Mouse (Mus musculus) limb, embryonic 15.5 days (tissue): ENCODE data around the gene Ank3. TPM values are rescaled to one million over a fixed set of nuclear protein-coding genes. Genes with fewer than 3 reads are reported as not detected.
A peak's percentile ranks its signal among the peaks of the same experiment; 100 is the strongest.

Experiments used
- ATAC-seq: fragments of 200-750 bp; cut with Nextera tagmentation; 2 replicates; pipeline ENCODE4 v1.8.0; 2017; ENCODE audit warnings: low read depth, moderate TSS enrichment; ENCODE audit not compliant: insufficient number of reproducible peaks, low FRiP score, low TSS enrichment
- H3K27ac ChIP-seq: fragments of 300-500 bp; sonication (generic); 2 replicates; pipeline ENCODE4 v1.5.1; 2015; ENCODE audit warnings: moderate library complexity, mild to moderate bottlenecking, inconsistent platforms
- H3K27me3 ChIP-seq: fragments of 300-500 bp; sonication (generic); 2 replicates; pipeline ENCODE4 v1.6.1; 2015; ENCODE audit warnings: inconsistent platforms
- H3K36me3 ChIP-seq: fragments of 300-500 bp; sonication (generic); 2 replicates; pipeline ENCODE4 v1.6.1; 2015; ENCODE audit warnings: inconsistent platforms
- H3K4me1 ChIP-seq: fragments of 300-500 bp; sonication (generic); 2 replicates; pipeline ENCODE4 v1.6.1; 2015; ENCODE audit warnings: inconsistent platforms
- H3K4me2 ChIP-seq: fragments of 300-500 bp; sonication (generic); 2 replicates; pipeline ENCODE4 v1.6.1; 2015; ENCODE audit warnings: mild to moderate bottlenecking, inconsistent platforms
- H3K4me3 ChIP-seq: fragments of 300-500 bp; sonication (generic); 2 replicates; pipeline ENCODE4 v1.5.1; 2015; ENCODE audit warnings: mild to moderate bottlenecking, inconsistent platforms
- H3K9ac ChIP-seq: fragments of 300-500 bp; sonication (generic); 2 replicates; pipeline ENCODE4 v1.6.1; 2015; ENCODE audit warnings: inconsistent platforms
- H3K9me3 ChIP-seq: fragments of 300-500 bp; sonication (generic); 2 replicates; pipeline ENCODE4 v1.6.1; 2016; ENCODE audit warnings: inconsistent platforms
- WGBS: fragments of 180-500 bp; shearing (Covaris S2); methylation state at CpG from one replicate; pipeline ENCODE4 v1.1.7; 2015; 5-methylcytosine and 5-hydroxymethylcytosine counted together
- polyA plus RNA-seq: library from polyadenylated mRNA; unstranded; fragments of >200 nt; fragmentation: Nextera tagmentation; extraction: Ambion mirVana; gene quantifications from 2 replicates; pipeline ENCODE4 v1.2.1, GENCODE M21; 2015

Gene Ank3
- polyA plus RNA-seq, 1 experiment from 2014 or later: 29.1 TPM

- H3K4me1 ChIP-seq: 0 out of 2 replicates have a peak, but pooled peaks cover 3% of the 10 kb centered on the region
- H3K4me3 ChIP-seq: no peak overlapping the region
- no peak overlapping the region for H3K4me2 ChIP-seq
- no peaks in the 10 kb centered on the region for H3K36me3 ChIP-seq
- ATAC-seq: no peak
- no peak overlapping the region for H3K9ac ChIP-seq
- 66% methylated on average over 4 of the region's 4 CpGs for WGBS
- H3K27ac ChIP-seq: no peak overlapping the region
- no peaks in the 10 kb centered on the region for H3K9me3 ChIP-seq
- no peaks in the 10 kb centered on the region for H3K27me3 ChIP-seq
Observed at GRCm38 (mm10) chr10:69640617-69641016, 242.0 kb downstream of the Ank3 start.

GRCm38 (mm10) chr10:69643481-69643880 lies 244.9 kb downstream of the Ank3 start:
- no peak for ATAC-seq
- Histone ChIP-seq H3K27me3 (no peaks in the 10 kb centered on the region), H3K4me1 (no peaks in the 10 kb centered on the region), H3K4me2 (no peak overlapping the region), H3K4me3 (no peak overlapping the region), H3K36me3 (no peaks in the 10 kb centered on the region), H3K9ac (no peak overlapping the region), H3K9me3 (no peaks in the 10 kb centered on the region), H3K27ac (no peak overlapping the region)
- WGBS: 73% methylated on average over 3 of the region's 3 CpGs

GRCm38 (mm10) chr10:69643986-69644385 lies 245.4 kb downstream of the Ank3 start:
- H3K4me3 ChIP-seq: no peak overlapping the region
- H3K36me3 ChIP-seq: no peaks in the 10 kb centered on the region
- no peak overlapping the region for H3K27ac ChIP-seq
- H3K27me3 ChIP-seq: no peaks in the 10 kb centered on the region
- no peaks in the 10 kb centered on the region for H3K4me1 ChIP-seq
- 84% methylated on average over 6 of the region's 6 CpGs for WGBS
- no peaks in the 10 kb centered on the region for H3K9me3 ChIP-seq
- no peak overlapping the region for H3K9ac ChIP-seq
- ATAC-seq: no peak
- H3K4me2 ChIP-seq: no peak overlapping the region

GRCm38 (mm10) chr10:69645311-69645802 lies 246.8 kb downstream of the Ank3 start:
- Histone ChIP-seq H3K4me1 (no peaks in the 10 kb centered on the region), H3K36me3 (no peaks in the 10 kb centered on the region), H3K4me3 (no peak overlapping the region), H3K27me3 (no peaks in the 10 kb centered on the region), H3K9ac (no peak overlapping the region), H3K27ac (no peak overlapping the region; the same call in 1 of the 2 replicates), H3K9me3 (no peaks in the 10 kb centered on the region), H3K4me2 (no peak overlapping the region)
- no peak for ATAC-seq
- 85% methylated on average over 5 of the region's 5 CpGs for WGBS

- Histone ChIP-seq H3K4me2 (no peak overlapping the region), H3K4me1 (no peaks in the 10 kb centered on the region), H3K9me3 (no peaks in the 10 kb centered on the region), H3K36me3 (no peaks in the 10 kb centered on the region), H3K4me3 (no peak overlapping the region), H3K9ac (no peak overlapping the region), H3K27ac (no peak overlapping the region; the same call in 1 of the 2 replicates), H3K27me3 (no peaks in the 10 kb centered on the region)
- no peak for ATAC-seq
- WGBS: 80% methylated on average over 9 of the region's 9 CpGs
Observed at GRCm38 (mm10) chr10:69645929-69646328, 247.4 kb downstream of the Ank3 start.

GRCm38 (mm10) chr10:69650074-69650473 lies 251.5 kb downstream of the Ank3 start:
- 48% methylated on average over 4 of the region's 4 CpGs for WGBS
- H3K9me3 ChIP-seq: no peaks in the 10 kb centered on the region
- no peak overlapping the region for H3K4me2 ChIP-seq
- H3K27me3 ChIP-seq: no peaks in the 10 kb centered on the region
- no peak overlapping the region for H3K27ac ChIP-seq
- no peak for ATAC-seq
- peaks cover 24% of the 10 kb centered on the region for H3K4me1 ChIP-seq
- no peaks in the 10 kb centered on the region for H3K36me3 ChIP-seq
- no peak overlapping the region for H3K9ac ChIP-seq
- no peak overlapping the region for H3K4me3 ChIP-seq

- peaks cover 26% of the 10 kb centered on the region for H3K4me1 ChIP-seq
- H3K4me3 ChIP-seq: no peak overlapping the region
- H3K36me3 ChIP-seq: no peaks in the 10 kb centered on the region
- peak overlapping the region; percentile 17; the same call in 1 of the 2 replicates for H3K4me2 ChIP-seq
- no peaks in the 10 kb centered on the region for H3K27me3 ChIP-seq
- H3K27ac ChIP-seq: peak overlapping the region; percentile 43; the same call in 1 of the 2 replicates
- 19% methylated on average over 5 of the region's 5 CpGs for WGBS
- no peak overlapping the region for H3K9ac ChIP-seq
- no peaks in the 10 kb centered on the region for H3K9me3 ChIP-seq
- ATAC-seq: no peak; the same call in 1 of the 2 replicates
Observed at GRCm38 (mm10) chr10:69652660-69653059, 254.1 kb downstream of the Ank3 start.

- peaks cover 26% of the 10 kb centered on the region for H3K4me1 ChIP-seq
- no peaks in the 10 kb centered on the region for H3K9me3 ChIP-seq
- H3K4me2 ChIP-seq: peak overlapping the region; percentile 17; the same call in 1 of the 2 replicates
- H3K36me3 ChIP-seq: no peaks in the 10 kb centered on the region
- no peak overlapping the region for H3K9ac ChIP-seq
- no peak overlapping the region for H3K4me3 ChIP-seq
- no peak overlapping the region for H3K27ac ChIP-seq
- H3K27me3 ChIP-seq: no peaks in the 10 kb centered on the region
- WGBS: 20% methylated on average over 5 of the region's 5 CpGs
- ATAC-seq: no peak
Observed at GRCm38 (mm10) chr10:69653121-69653677, 254.6 kb downstream of the Ank3 start.

- 88% methylated on average over 2 of the region's 2 CpGs for WGBS
- no peaks in the 10 kb centered on the region for H3K36me3 ChIP-seq
- peaks cover 26% of the 10 kb centered on the region for H3K4me1 ChIP-seq
- H3K4me3 ChIP-seq: no peak overlapping the region
- no peaks in the 10 kb centered on the region for H3K9me3 ChIP-seq
- no peak overlapping the region for H3K4me2 ChIP-seq
- no peaks in the 10 kb centered on the region for H3K27me3 ChIP-seq
- no peak overlapping the region for H3K27ac ChIP-seq
- no peak for ATAC-seq
- H3K9ac ChIP-seq: no peak overlapping the region
Observed at GRCm38 (mm10) chr10:69654176-69654575, 255.6 kb downstream of the Ank3 start.

GRCm38 (mm10) chr10:69654866-69655633 lies 256.5 kb downstream of the Ank3 start:
- no peaks in the 10 kb centered on the region for H3K36me3 ChIP-seq
- no peak overlapping the region for H3K4me2 ChIP-seq
- no peak overlapping the region for H3K27ac ChIP-seq
- H3K4me1 ChIP-seq: peaks cover 26% of the 10 kb centered on the region
- no peak overlapping the region for H3K9ac ChIP-seq
- H3K4me3 ChIP-seq: no peak overlapping the region
- H3K27me3 ChIP-seq: no peaks in the 10 kb centered on the region
- WGBS: 14% methylated on average over 13 of the region's 13 CpGs
- no peaks in the 10 kb centered on the region for H3K9me3 ChIP-seq
- ATAC-seq: no peak

GRCm38 (mm10) chr10:69656321-69656720 lies 257.7 kb downstream of the Ank3 start:
- H3K27me3 ChIP-seq: no peaks in the 10 kb centered on the region
- no peak overlapping the region for H3K27ac ChIP-seq
- H3K4me2 ChIP-seq: no peak overlapping the region
- 13% methylated on average over 3 of the region's 3 CpGs for WGBS
- no peaks in the 10 kb centered on the region for H3K36me3 ChIP-seq
- no peak for ATAC-seq
- no peaks in the 10 kb centered on the region for H3K9me3 ChIP-seq
- H3K4me1 ChIP-seq: peaks cover 26% of the 10 kb centered on the region
- H3K4me3 ChIP-seq: no peak overlapping the region
- H3K9ac ChIP-seq: no peak overlapping the region

GRCm38 (mm10) chr10:69659818-69660217 lies 261.2 kb downstream of the Ank3 start:
- ATAC-seq: no peak
- H3K9ac ChIP-seq: no peak overlapping the region
- H3K4me3 ChIP-seq: no peak overlapping the region
- H3K36me3 ChIP-seq: no peaks in the 10 kb centered on the region
- H3K4me1 ChIP-seq: peaks cover 9% of the 10 kb centered on the region; the same call in 1 of the 2 replicates
- no peak overlapping the region for H3K27ac ChIP-seq
- H3K27me3 ChIP-seq: no peaks in the 10 kb centered on the region
- WGBS: 74% methylated on average over 4 of the region's 4 CpGs
- H3K9me3 ChIP-seq: no peaks in the 10 kb centered on the region
- no peak overlapping the region for H3K4me2 ChIP-seq
